Mouse (Mus musculus) layer of hippocampus, postnatal 10 days (tissue): ENCODE data around the gene Ints11. TPM values are rescaled to one million over a fixed set of nuclear protein-coding genes. Genes with fewer than 3 reads are reported as not detected.

ENCODE experiments used
- DNase-seq, 2 experiments: peaks; one replicate each; pipeline ENCODE4 v3.0.0; 2021; ENCODE audit warnings: low spot score in 2 of 2
- long read RNA-seq: library from polyadenylated mRNA; stranded (forward); transcript quantifications from one replicate; pipeline ENCODE4 v2.0.0, GENCODE M21; 2023
- total RNA-seq, 2 experiments: library from RNA; stranded (reverse); gene quantifications; 2 replicates each; pipeline ENCODE4 v1.2.3; 2021

The Ints11 gene
- 10 to 100 TPM; 35.9 to 41.0 TPM for total RNA-seq
- long read RNA-seq, transcript Ints11-201 (17 exons, 2,368 nt), result major isoform, 50 of 81 reads
- long read RNA-seq, partial matches to known transcripts, result 2 of 81 reads
- long read RNA-seq, other reads (novel, unspliced or antisense), result 29 of 81 reads

DNA sequence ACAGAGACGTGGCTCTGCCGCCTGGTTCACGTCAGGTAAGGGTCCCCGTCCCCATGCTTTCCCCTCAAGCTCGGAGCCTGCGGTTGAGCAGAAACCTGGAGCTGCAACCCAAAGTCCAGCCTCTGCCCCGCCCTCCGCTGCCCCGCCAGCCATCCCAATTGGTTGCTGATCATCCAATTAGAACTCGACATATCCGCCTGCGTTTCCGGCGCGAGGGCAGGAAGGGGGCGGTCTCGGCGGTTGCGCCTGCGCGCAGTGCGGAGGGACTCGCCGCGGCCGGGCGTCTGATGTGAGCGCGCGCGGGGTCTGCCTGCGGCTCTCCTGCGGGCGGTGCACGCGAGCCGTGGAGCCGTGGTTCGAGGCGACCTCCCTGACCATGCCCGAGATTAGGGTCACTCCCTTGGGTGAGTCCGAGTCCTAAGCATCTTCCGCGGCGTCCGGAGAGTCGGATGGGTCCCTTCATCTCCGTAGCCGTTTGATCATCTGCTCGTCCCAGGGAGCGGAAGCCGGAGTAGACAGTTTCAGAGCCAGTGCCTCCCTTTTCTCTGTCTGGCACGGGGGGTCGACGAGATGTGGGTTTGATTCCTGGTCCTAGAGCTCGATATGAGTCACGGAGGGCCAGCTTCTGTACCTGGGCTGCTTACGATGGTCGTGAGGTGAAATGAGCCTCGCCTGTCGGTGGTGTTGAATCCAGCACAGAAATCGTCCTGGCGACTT lies at the start of gene Ints11, which contains the start of gene Cptp:
Ints11 (plus strand) TSS at position 230 of the 717 bp plus-strand sequence.
Cptp (minus strand) TSS at position 124 of the 717 bp plus-strand sequence.
- peak; percentile 94 to 97 for DNase-seq

DNA sequence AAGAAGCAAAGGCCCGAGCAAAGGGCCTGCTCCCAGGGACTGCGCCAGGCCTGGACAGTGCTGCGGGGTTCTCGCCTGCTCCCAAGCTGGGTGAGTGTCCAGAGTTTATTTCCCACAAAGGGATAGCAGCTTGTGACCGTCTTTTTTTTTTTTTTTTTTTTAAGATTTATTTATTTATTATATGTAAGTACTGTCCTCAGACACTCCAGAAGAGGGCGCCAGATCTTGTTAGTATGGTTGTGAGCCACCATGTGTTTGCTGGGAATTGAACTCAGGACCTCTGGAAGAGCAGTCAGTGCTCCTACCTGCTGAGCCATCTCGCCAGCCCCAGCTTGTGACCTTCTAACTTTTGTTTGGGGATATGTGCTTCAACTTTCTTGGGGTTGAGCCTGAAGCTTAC lies 48.3 kb upstream of the Ints11 start:
- DNase-seq, result no peak

DNA sequence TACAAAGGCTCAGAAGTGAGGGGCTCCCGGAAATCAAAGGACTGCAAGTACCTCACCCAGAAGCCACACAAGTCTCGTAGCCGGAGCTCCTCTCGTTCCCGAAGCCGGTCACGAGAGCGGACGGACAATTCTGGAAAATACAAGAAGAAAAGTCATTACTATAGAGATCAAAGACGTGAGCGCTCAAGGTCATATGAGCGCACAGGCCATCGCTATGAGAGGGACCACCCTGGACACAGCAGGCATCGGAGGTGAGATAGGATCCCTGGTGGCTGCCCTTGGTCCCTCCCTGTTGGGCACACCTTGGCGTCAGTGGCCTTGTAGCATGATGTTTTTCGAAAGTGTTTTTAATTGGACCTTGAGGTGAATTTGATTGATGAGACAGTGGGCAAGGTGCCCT lies 45.9 kb upstream of the Ints11 start:
- no peak for DNase-seq

DNA sequence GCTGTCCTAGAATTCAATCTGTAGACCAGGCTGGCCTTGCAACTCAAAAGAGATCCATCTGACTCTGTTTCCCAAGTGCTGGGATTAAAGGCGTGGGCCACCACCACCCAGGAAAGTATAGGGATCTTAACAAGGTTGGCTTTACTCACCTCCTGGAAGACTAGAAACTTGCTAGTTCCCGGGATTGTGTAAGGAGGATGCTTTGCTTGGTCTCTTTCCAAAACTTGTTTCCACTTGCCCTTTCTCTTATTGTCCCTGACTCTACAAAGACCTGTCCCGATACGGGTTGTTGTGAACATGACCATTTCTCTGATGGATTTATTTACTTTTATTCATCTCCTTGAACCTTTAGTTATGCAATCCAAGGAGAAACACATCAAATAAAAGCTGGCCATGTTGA lies 39.5 kb upstream of the Ints11 start:
- no peak for DNase-seq

DNA sequence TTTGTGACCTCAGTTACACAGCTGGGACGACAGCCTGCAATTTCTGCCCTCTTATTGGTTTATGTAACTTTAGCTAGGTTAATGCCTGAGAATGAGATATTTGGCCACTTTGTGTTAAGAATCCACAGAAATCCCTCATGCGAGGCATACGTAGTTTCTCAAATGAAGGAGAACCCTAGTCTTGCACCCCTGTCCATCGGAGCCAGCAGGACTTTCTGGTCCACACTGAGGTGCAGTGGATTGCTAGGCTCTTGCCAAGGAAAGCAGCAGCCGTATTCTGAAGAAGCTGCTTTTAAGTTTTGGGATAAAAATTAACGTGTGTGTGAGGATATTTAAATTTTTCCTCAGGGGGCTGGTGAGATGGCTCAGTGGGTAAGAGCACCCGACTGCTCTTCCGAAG lies 38.8 kb upstream of the Ints11 start:
- DNase-seq, result no peak

DNA sequence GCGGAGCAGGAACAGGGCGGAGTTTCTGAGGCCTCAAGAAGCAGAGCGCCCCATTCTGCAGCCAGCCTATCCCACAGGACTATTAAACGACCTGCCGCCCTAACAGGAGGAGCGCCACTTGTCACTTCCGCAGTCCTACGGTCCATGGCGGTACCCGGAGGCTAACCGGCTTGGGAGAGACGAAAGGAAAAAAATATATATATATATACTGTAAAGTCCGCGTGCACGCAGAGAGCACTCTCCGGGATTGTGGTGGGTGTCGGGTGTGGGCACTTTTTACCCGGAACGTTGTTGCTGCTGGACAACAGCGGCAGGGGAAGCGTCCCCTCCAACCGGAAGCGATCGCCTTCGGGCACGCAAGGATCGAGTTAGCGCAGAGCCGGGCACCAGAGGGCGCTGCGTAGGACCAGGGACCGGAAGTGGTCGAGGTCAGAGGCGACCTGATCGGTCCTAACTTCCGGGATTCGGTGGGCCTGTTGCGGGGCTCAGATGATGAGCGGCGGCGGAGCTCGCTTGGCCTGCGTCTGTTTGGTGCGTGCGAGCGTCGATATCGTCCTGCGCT lies 38.1 kb upstream of the Ints11 start, which contains the start of gene Aurkaip1:
Aurkaip1 (plus strand) TSS at position 68 of the 562 bp plus-strand sequence.
- peak; percentile 97 to 98 for DNase-seq

DNA sequence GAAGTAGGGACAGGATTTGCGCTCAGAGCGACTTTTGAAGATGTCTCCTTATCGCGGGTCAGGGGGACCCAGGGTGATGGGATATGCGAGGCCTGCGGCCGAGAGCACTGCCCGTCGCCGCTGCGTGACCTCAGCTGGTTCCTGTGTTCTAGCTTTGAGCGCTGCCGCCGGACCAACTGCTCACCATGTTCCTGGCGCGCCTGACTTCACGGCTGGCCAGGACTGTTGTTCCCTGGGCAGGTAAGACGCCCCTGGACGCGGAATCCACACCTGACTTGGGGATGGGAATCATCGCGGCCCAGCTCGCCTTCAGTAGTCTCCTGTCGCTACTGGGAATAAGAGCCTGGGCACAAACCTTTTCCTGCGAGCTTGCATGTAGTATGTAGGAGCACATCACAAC lies 37.5 kb upstream of the Ints11 start:
- no peak for DNase-seq

DNA sequence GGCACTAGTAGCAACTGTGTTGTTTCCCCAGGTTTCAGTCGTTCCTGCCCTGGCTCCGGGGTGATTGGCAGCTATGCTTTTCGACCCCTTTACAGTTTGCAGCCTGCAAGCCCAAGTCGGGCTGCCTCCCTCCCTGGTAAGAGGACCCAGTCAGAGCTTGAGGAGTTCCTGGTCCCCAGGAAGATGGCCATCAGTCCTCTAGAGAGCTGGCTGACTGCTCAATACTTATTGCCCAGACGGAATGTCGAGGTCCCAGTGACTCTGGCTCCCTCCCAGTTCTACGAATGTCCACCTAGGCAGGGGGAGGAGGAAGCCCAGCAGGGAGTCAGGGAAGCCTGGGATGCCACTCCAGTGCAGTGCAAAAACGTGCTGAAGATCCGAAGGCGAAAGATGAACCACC lies 37.0 kb upstream of the Ints11 start:
- no peak for DNase-seq

DNA sequence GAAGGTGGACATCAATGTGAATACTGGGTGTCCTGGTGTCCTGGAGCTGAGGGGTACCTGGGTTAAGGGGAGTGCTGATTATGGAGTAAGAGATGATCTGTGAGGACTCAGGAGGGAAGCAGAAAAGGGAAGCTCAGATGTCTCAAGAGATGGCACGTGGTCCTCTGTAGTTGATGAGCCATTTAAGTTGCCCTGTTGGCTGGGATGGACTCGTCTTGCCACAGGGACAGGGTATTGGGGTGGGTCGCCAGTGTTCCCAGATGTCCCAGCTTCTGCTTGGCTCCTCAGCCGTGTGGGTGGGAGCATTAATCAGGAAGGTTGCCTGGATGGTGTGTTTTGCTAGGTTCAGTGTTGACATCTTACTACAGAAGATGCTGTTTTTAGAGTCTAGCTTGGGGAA lies 36.1 kb upstream of the Ints11 start:
- DNase-seq, result no peak

DNA sequence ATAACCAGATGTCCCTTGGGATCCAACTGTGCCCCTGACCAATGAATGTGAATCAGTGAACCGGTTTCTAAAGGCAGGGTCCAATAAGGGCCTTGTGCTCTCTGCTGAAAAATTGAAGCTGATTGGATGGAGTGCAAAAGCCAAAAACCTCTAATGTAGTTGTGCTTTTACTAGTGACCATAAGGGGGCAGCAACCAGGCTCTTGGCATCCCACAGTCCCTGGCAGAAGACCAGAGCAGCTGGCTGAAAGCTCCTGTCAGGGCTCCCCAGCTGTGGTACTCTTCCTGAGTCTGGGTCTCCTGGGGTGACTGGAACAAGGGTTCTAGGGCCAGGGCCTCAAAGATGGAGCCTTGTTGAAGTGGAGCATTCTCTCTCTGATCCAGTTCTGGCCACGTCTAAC lies 35.5 kb upstream of the Ints11 start:
- peak; percentile 83 to 85 for DNase-seq

DNA sequence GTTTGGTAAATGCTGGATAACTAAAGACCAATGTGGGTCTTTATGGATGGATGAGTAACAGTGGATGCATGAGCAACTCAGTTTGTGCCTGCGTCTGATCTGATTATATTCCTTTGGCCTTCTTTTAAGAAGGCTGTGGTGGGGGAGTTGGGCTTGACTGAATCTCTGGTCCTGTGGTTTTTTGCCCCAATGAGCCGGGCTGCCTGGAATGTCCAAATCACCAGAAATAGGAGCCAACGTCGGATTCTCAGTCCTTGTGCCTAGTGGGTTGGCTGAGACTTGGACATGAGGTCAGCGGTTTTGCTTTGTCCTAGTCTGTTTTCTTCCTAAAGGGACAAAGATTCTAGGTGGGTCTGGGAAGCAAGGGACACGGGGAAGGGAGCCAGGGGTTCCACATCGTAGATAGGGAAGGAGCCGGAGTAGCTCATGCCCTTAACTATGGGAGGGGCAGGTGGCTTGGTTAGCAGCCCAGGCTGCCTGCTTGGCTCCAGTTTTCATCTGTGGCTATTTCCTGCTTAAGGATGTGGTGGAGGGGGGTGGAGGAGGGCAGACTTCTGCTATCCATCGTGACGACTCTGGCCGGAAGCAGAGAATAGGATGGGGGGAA lies 31.8 kb upstream of the Ints11 start:
- no peak for DNase-seq

DNA sequence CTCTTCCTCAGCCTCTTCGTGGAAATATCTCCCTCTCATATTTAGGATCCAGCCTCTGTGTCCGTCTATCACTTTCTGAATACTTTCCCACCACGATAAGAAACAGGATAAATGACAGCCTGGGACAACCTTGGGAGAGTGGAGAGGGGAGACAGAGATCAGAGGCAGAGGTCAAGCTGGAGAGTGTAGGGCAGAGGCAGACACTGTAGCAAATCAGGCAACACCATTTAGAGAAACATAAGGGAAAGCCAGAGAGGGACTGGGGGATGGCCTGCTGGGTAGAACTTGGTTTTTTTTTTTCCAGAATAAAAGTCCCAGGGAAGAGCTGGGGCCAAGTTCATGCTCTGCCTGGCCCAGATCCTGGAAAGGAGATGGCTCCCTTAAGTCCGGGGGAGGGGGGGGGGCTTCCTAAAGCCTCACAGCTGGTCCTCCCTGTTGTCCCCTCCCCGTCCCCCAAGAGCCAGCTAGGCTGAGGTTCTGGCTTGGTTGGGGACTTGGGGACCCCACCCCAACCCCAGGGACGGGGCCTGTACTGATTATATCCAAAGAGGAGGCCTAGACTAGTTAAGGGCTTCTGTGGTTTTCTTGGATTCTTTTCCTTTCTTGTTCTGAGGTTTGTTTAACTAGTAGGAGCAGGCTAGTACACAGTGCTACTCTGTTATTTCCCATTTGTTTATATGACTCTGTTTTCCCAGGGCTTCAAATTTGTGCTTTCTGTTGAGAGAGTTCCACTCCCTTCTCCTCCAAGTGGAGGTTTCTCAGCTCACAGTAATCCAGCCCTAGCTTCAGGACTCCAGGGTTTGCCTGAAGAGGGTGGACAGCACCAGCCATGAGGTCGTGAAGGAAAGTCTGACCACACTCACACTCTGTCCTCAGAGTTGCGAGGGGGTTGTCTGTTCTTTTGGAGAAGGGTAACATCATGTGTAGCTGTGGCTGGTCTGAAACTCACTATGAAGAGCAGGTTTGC lies 30.9 kb upstream of the Ints11 start:
- DNase-seq, result no peak

DNA sequence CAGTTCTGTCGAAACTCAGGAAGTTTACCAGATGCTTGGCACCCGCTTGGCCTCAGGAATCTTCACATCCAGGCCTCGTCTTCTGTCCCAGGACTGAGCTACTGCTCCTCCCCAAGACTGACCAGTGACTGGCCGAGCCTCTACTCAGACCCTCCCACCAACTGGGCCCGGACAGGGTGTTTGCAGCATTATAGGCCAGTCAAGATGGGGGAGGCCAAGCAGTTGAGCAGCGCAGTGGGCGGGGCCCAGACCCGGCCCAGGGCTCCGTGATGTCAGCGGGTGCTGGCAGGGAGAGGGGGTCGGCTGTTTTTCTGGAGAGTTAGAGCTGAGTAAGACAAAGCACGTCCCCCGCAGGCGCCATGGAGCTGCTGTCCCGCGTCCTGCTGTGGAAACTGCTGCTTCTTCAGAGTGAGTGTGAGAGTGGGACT lies 29.8 kb upstream of the Ints11 start, which contains the start of gene Mxra8:
Mxra8 (plus strand) TSS at position 198 of the 428 bp plus-strand sequence.
- DNase-seq, result no peak

DNA sequence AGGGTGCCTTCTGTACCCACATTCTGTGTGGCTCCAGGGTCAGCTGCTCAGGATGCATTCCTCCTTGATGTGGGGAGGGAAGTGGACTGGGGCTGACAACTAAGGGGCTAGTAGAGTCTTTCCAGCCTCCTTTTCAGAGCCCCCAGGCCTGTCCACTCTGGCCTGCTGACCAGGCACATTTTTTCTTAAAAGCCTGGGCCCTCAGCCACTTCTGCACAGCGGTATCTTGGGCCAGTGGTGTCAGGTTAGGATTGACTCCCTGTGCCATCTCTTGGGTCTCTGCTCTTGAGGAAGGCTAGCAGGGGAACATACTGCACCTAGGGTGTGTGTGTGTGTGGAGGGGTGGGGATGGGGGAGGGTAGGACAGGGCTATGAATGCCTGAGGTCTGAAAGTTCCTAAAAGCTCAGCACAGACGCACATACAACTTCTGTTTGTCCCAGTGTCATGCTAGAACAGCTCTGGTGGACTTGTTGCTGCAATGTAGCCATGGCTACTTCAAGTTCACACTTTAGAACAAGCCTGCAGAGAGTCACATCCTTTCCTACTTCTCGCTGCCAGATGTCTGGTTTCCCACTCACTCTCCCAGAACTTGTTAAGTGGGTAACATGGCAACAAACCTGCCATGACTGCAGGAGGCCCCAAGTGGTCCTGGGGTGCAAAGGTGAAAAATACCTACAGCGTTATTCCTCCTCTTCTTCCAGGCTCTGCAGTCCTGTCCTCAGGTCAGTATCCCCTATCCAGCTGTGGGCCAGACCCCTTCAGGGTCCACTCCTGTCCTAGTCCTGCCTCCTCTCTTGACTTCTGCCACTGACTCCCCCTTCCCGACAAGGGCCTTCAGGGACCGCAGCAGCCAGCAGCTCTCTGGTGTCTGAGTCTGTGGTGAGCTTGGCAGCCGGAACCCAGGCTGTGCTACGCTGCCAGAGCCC lies 29.0 kb upstream of the Ints11 start:
- no peak for DNase-seq

DNA sequence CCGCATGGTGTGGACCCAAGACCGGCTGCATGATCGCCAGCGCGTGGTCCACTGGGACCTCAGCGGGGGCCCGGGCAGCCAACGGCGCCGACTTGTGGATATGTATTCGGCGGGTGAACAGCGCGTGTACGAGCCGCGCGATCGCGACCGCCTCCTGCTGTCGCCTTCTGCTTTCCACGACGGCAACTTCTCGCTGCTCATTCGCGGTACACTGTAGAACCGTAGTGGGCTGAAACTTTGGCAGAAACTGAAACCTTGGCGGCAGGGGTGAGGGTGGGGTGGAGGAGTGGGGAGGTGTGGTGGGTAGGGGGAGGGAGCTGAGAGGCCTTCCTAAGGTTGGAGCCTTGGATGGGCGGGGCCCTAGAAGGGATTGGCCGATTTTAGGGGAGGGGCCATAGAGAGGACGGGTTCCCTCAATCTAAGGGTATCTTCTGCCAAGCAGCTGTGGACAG lies 28.3 kb upstream of the Ints11 start:
- DNase-seq, result peak; percentile 48 to 53

DNA sequence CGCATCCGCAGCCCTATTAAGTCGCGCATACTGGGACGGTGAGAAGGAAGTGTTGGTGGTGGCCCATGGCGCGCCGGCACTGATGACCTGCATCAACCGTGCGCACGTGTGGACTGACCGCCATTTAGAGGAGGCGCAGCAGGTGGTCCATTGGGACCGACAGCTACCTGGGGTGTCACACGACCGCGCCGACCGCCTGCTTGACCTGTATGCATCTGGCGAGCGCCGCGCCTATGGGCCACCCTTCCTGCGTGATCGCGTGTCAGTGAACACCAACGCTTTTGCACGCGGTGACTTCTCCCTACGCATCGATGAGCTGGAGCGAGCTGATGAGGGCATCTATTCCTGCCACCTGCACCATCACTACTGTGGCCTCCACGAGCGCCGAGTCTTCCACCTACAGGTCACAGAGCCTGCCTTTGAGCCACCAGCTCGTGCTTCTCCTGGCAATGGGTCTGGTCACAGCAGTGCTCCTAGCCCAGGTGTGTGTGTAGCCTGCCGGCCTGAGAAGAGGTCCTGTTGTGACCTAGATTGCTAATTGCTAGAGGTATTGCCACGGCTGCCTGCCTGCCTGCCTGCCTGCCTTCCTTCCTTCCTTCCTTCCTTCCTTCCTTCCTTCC lies 27.6 kb upstream of the Ints11 start:
- no peak for DNase-seq

DNA sequence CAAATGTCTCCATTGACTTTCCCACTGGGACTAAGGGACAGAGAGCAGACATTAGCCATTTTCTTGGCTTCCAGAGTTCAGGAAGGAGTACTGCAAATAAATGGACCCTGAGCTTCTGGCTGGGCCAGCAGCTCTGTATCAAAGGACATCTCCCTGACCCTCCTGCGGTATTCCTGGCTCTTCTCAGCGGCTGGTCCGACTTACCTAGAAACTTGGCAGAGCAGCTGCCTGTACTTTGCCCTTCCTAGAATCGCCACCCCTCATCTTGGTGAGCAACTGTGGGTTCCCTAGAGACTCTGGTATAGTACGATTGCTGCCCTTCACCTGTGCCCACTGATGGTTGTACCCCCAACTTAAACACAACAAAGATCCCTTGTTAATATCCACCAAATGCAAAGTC lies 26.1 kb upstream of the Ints11 start:
- no peak for DNase-seq

DNA sequence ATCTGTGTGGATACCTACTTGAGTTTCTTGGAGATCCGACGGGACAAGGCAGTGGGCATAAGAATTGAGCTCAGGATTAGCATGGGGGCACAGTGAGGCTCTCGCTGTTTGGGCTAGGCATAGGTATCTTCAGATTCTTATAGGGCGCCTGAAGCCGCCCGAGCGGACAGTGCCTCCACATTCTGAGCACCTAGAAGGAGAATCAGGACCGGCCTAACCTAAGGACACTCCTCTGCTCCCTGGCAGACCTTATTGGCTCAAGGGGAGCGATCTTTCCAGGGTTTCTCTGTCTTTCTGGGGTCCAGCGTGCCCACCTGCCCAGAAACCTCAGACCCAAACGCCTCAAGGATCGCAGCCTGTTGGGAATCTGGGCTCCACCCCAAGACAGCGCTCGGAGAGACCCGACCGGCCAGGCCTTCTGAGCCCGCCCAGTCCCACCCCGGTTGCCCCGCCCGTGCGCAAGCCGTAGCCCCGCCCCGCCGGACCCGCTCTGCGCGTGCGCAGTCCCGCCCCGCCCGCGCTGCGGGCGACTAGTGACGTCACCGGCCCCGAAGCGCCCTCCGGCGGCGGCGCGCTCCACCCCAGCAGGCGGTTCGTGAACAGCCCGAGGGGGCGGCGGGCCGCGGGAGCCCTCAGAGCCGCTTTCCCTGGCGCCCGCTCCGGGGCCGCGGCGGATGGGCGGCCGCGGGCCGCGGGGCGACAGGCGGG lies 22.3 kb upstream of the Ints11 start, which contains the start of gene Dvl1:
Dvl1 (plus strand) TSS at position 532 of the 708 bp plus-strand sequence.
- peak; percentile 97 to 99 for DNase-seq
